ENCODE assay signal across 10 mouse cellular contexts in the genomic region with DNA sequence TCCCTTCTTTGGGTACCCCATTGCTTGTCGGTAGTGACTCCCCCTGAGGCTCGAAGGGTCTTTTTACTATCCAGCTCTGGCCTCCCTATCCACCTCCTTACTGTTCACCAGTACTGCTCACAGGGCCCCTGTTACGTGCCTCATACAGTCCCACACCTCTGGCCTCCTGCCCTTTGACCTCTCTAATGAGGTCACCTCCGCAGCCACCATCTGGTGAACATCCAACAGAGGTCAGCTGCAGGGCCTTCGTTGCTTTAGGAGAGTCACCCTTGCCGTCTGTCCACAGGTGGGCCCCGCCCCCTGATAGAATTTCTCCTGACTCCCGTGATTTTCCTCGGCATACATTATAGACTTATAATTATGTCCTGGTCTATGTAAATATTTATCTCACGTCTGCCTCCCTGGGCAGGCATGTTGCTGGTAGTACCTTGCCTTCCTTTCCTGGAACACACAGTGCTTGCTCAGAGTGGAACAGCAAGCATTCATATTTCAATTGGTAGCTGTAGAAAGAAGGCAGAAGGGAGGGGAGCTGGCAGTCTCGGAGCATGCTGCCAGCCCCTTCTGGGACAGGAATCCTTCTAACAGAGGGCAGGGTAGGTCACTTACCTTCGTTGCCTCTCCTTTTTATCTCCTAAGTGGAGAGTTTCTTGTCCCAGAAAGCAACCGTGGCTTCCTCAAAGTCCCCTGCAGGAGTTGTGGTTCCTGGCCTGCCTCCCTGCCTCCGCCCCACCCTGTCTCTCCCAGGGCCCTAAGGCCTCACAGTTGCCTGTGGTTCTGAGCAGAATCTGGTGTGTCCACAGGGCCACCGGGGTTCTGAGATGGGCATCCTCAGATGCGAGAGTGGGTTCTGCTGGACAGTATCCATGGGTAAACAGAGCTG. TPM values are rescaled to one million over a fixed set of nuclear protein-coding genes. Genes with fewer than 3 reads are reported as not detected.
DNase-seq lines count a peak whose midpoint lies in the region; ATAC-seq and TF ChIP-seq lines count a peak whose summit lies in the region.
"Had no signal": no experiment of that assay in that cellular context is flagged by ENCODE, and none has a peak within 500 bp of the region (broad histone marks: within the 10 kb centered on the region; RNA-seq: fewer than 3 reads in every experiment).

No protein-coding gene starts in this region.

- H3K4me3 ChIP-seq in liver, postnatal 0 days (ENCODE audit: low read depth, low read length), result no peak overlapping the region
- H3K4me3 ChIP-seq in liver, embryonic 11.5 days (ENCODE audit: low read depth, low read length), result no peak overlapping the region
- H3K4me3 ChIP-seq in embryonic facial prominence, embryonic 11.5 days (ENCODE audit: low read depth, low read length), result no peak overlapping the region
- no peak overlapping the region for H3K4me3 ChIP-seq in limb, embryonic 15.5 days
- H3K4me3 ChIP-seq in midbrain, postnatal 0 days (ENCODE audit: low read depth, low read length), result no peak overlapping the region
- H3K4me3 ChIP-seq: forebrain, embryonic 13.5 days had no signal

- no peaks in the 10 kb centered on the region for H3K4me1 ChIP-seq in liver, postnatal 0 days (ENCODE audit: insufficient read depth)
- peaks cover 3% of the 10 kb centered on the region; the same call in 1 of the 2 replicates for H3K4me1 ChIP-seq in liver, embryonic 11.5 days (replicated peaks; ENCODE audit: control insufficient read depth, insufficient read depth, low read length)
- no peaks in the 10 kb centered on the region for H3K4me1 ChIP-seq in embryonic facial prominence, embryonic 11.5 days (ENCODE audit: control insufficient read depth, insufficient read depth, low read length)
- H3K4me1 ChIP-seq in limb, embryonic 15.5 days, result peaks cover 23% of the 10 kb centered on the region
- peaks cover 7% of the 10 kb centered on the region for H3K4me1 ChIP-seq in midbrain, postnatal 0 days (ENCODE audit: insufficient read depth, low read length)

- no peak for TF ChIP-seq EP300 in liver, postnatal 0 days (IDR thresholded peaks at IDR 0.05; ENCODE audit: low read depth)

- no peaks in the 10 kb centered on the region for H3K9me3 ChIP-seq in liver, postnatal 0 days (ENCODE audit: low read length)
- H3K9me3 ChIP-seq in liver, embryonic 11.5 days (ENCODE audit: control insufficient read depth, low read length), result no peaks in the 10 kb centered on the region
- no peaks in the 10 kb centered on the region for H3K9me3 ChIP-seq in embryonic facial prominence, embryonic 11.5 days (replicated peaks; ENCODE audit: control insufficient read depth, low read length)
- no peaks in the 10 kb centered on the region for H3K9me3 ChIP-seq in limb, embryonic 15.5 days
- no peaks in the 10 kb centered on the region for H3K9me3 ChIP-seq in midbrain, postnatal 0 days (ENCODE audit: low read length)
- H3K9me3 ChIP-seq: forebrain, embryonic 13.5 days; G1E had no signal

- DNase-seq in liver, postnatal 0 days, result peak; percentile 44
- DNase-seq in liver, embryonic 11.5 days (ENCODE audit: low spot score), result no peak
- no peak for DNase-seq in embryonic facial prominence, embryonic 11.5 days (ENCODE audit: low spot score)
- DNase-seq in yolk sac, embryonic 10.5 days (ENCODE audit: low spot score), result peak; percentile 79
- DNase-seq in midbrain, postnatal 0 days (ENCODE audit: low spot score), result no peak
- DNase-seq: cerebellum, postnatal 36 days had no signal

- no peak overlapping the region for H3K4me2 ChIP-seq in liver, postnatal 0 days (ENCODE audit: low read depth, low read length)
- no peak overlapping the region for H3K4me2 ChIP-seq in liver, embryonic 11.5 days
- H3K4me2 ChIP-seq in embryonic facial prominence, embryonic 11.5 days (ENCODE audit: low read depth, low read length), result no peak overlapping the region
- no peak overlapping the region for H3K4me2 ChIP-seq in limb, embryonic 15.5 days
- no peak overlapping the region for H3K4me2 ChIP-seq in midbrain, postnatal 0 days (ENCODE audit: low read depth, low read length, poor library complexity, severe bottlenecking)
- H3K4me2 ChIP-seq: forebrain, embryonic 13.5 days had no signal

- TF ChIP-seq CTCF in liver, postnatal 0 days (IDR thresholded peaks at IDR 0.05; ENCODE audit: low read depth), result no peak
- TF ChIP-seq CTCF in midbrain, postnatal 0 days (IDR thresholded peaks at IDR 0.05), result no peak

- H3K36me3 ChIP-seq in liver, postnatal 0 days (replicated peaks; ENCODE audit: insufficient read depth, low read length), result no peaks in the 10 kb centered on the region
- no peaks in the 10 kb centered on the region for H3K36me3 ChIP-seq in liver, embryonic 11.5 days (ENCODE audit: control insufficient read depth, insufficient read depth, low read length)
- H3K36me3 ChIP-seq in embryonic facial prominence, embryonic 11.5 days (replicated peaks; ENCODE audit: control insufficient read depth, insufficient read depth, low read depth, low read length), result no peaks in the 10 kb centered on the region
- H3K36me3 ChIP-seq in limb, embryonic 15.5 days, result no peaks in the 10 kb centered on the region
- no peaks in the 10 kb centered on the region for H3K36me3 ChIP-seq in midbrain, postnatal 0 days (ENCODE audit: insufficient read depth, low read length)
- H3K36me3 ChIP-seq: G1E had no signal

- peak; percentile 88 for ATAC-seq in liver, postnatal 0 days
- no peak for ATAC-seq in liver, embryonic 11.5 days (replicated peaks; ENCODE audit: low FRiP score)
- ATAC-seq in embryonic facial prominence, embryonic 11.5 days (replicated peaks; ENCODE audit: insufficient number of reproducible peaks, low FRiP score, low TSS enrichment, low read depth), result no peak
- ATAC-seq in limb, embryonic 15.5 days (ENCODE audit: insufficient number of reproducible peaks, low FRiP score, low TSS enrichment, low read depth), result no peak
- no peak for ATAC-seq in activated CD4-positive, CD25-positive, alpha-beta regulatory T cell, adult 4 months
- ATAC-seq in midbrain, postnatal 0 days (ENCODE audit: low FRiP score), result no peak
- ATAC-seq: forebrain, embryonic 13.5 days had no signal

- H3K27me3 ChIP-seq in liver, postnatal 0 days (ENCODE audit: insufficient read depth, low read length), result peaks cover 42% of the 10 kb centered on the region
- no peaks in the 10 kb centered on the region; the same call in none of the 2 replicates for H3K27me3 ChIP-seq in liver, embryonic 11.5 days (replicated peaks; ENCODE audit: control insufficient read depth, insufficient read depth, low read length)
- 0 out of 2 replicates have a peak, but pooled peaks cover 2% of the 10 kb centered on the region for H3K27me3 ChIP-seq in embryonic facial prominence, embryonic 11.5 days (ENCODE audit: control insufficient read depth, insufficient read depth, low read length)
- no peaks in the 10 kb centered on the region for H3K27me3 ChIP-seq in limb, embryonic 15.5 days
- H3K27me3 ChIP-seq in midbrain, postnatal 0 days (ENCODE audit: insufficient read depth, low read length), result no peaks in the 10 kb centered on the region

- H3K9ac ChIP-seq in liver, postnatal 0 days (replicated peaks), result no peak overlapping the region
- no peak overlapping the region for H3K9ac ChIP-seq in liver, embryonic 11.5 days (ENCODE audit: low read depth, low read length)
- H3K9ac ChIP-seq in embryonic facial prominence, embryonic 11.5 days (replicated peaks; ENCODE audit: low read length), result 0 out of 2 replicates have a peak overlapping the region, but pooled peaks have one; percentile 13
- H3K9ac ChIP-seq in limb, embryonic 15.5 days, result no peak overlapping the region
- H3K9ac ChIP-seq in midbrain, postnatal 0 days (replicated peaks; ENCODE audit: low read length, poor library complexity, severe bottlenecking), result no peak overlapping the region
- H3K9ac ChIP-seq: forebrain, embryonic 13.5 days had no signal

- WGBS in liver, postnatal 0 days (ENCODE audit: insufficient replicate concordance), result 56% methylated on average over 16 of the region's 16 CpGs
- WGBS in liver, embryonic 11.5 days, result 53% methylated on average over 16 of the region's 16 CpGs
- 29% methylated on average over 16 of the region's 16 CpGs for WGBS in embryonic facial prominence, embryonic 11.5 days
- 30% methylated on average over 16 of the region's 16 CpGs for WGBS in limb, embryonic 15.5 days
- 70% methylated on average over 16 of the region's 16 CpGs for WGBS in midbrain, postnatal 0 days

- no peak overlapping the region for H3K27ac ChIP-seq in liver, postnatal 0 days (ENCODE audit: low read depth)
- no peak overlapping the region for H3K27ac ChIP-seq in liver, embryonic 11.5 days (ENCODE audit: low read depth, low read length)
- H3K27ac ChIP-seq in embryonic facial prominence, embryonic 11.5 days (replicated peaks; ENCODE audit: low read depth, low read length), result no peak overlapping the region
- H3K27ac ChIP-seq in limb, embryonic 15.5 days, result peak overlapping the region; percentile 67
- no peak overlapping the region for H3K27ac ChIP-seq in midbrain, postnatal 0 days (ENCODE audit: low read depth, low read length)
- H3K27ac ChIP-seq: forebrain, embryonic 13.5 days had no signal

RNA-seq across cellular contexts. Expression of gene Gramd2, which starts 14.9 kb away (rescaled TPM):
- polyA plus RNA-seq in liver, postnatal 0 days (2015; fragmentation: Nextera tagmentation; extraction: Ambion mirVana), result 0.21 and 0.22 TPM in 2 replicates
- 0.16 and 0.25 TPM in 2 replicates for polyA plus RNA-seq in liver, embryonic 11.5 days (2014; fragmentation: Nextera tagmentation; extraction: Ambion mirVana)
- 0.31 and 1.0 TPM in 2 replicates for polyA plus RNA-seq in embryonic facial prominence, embryonic 11.5 days (2014; fragmentation: Nextera tagmentation; extraction: Ambion mirVana)
- 4.4 and 5.0 TPM in 2 replicates for polyA plus RNA-seq in limb, embryonic 15.5 days (2015; fragmentation: Nextera tagmentation; extraction: Ambion mirVana)
- not detected for polyA plus RNA-seq in activated CD4-positive, CD25-positive, alpha-beta regulatory T cell, adult 4 months (2017; shearing (Covaris generic))
- total RNA-seq in midbrain, postnatal 0 days (2014; rRNA removed), result 8.9 and 12.1 TPM in 2 replicates
- polyA plus RNA-seq in midbrain, postnatal 0 days (2015; fragmentation: Nextera tagmentation; extraction: Ambion mirVana), result 4.4 and 5.2 TPM in 2 replicates
- total RNA-seq: G1E had no signal
- polyA plus RNA-seq: G1E had no signal

RNA-seq across cellular contexts. Expression of gene Pkm, which starts 38.6 kb away (rescaled TPM):
- polyA plus RNA-seq in liver, postnatal 0 days (2015; fragmentation: Nextera tagmentation; extraction: Ambion mirVana), result 108 and 117 TPM in 2 replicates
- polyA plus RNA-seq in liver, embryonic 11.5 days (2014; fragmentation: Nextera tagmentation; extraction: Ambion mirVana), result 1,209 and 1,320 TPM in 2 replicates
- 1,805 and 1,941 TPM in 2 replicates for polyA plus RNA-seq in embryonic facial prominence, embryonic 11.5 days (2014; fragmentation: Nextera tagmentation; extraction: Ambion mirVana)
- polyA plus RNA-seq in limb, embryonic 15.5 days (2015; fragmentation: Nextera tagmentation; extraction: Ambion mirVana), result 1,195 and 1,260 TPM in 2 replicates
- polyA plus RNA-seq in activated CD4-positive, CD25-positive, alpha-beta regulatory T cell, adult 4 months (2017; shearing (Covaris generic)), result 100 to 1,000 TPM; 694 to 839 TPM
- 722 and 739 TPM in 2 replicates for total RNA-seq in midbrain, postnatal 0 days (2014; rRNA removed)
- polyA plus RNA-seq in midbrain, postnatal 0 days (2015; fragmentation: Nextera tagmentation; extraction: Ambion mirVana), result 780 and 851 TPM in 2 replicates

RNA-seq across cellular contexts. Expression of gene Senp8, which starts 55.7 kb away (rescaled TPM):
- polyA plus RNA-seq in liver, postnatal 0 days (2015; fragmentation: Nextera tagmentation; extraction: Ambion mirVana), result 1.6 and 2.1 TPM in 2 replicates
- 9.8 and 10.9 TPM in 2 replicates for polyA plus RNA-seq in liver, embryonic 11.5 days (2014; fragmentation: Nextera tagmentation; extraction: Ambion mirVana)
- polyA plus RNA-seq in embryonic facial prominence, embryonic 11.5 days (2014; fragmentation: Nextera tagmentation; extraction: Ambion mirVana), result 18.8 and 22.1 TPM in 2 replicates
- 9.2 and 9.9 TPM in 2 replicates for polyA plus RNA-seq in limb, embryonic 15.5 days (2015; fragmentation: Nextera tagmentation; extraction: Ambion mirVana)
- polyA plus RNA-seq in activated CD4-positive, CD25-positive, alpha-beta regulatory T cell, adult 4 months (2017; shearing (Covaris generic)), result 1 to 10 TPM; 5.0 to 5.4 TPM
- 5.2 and 5.4 TPM in 2 replicates for total RNA-seq in midbrain, postnatal 0 days (2014; rRNA removed)
- 5.1 and 5.2 TPM in 2 replicates for polyA plus RNA-seq in midbrain, postnatal 0 days (2015; fragmentation: Nextera tagmentation; extraction: Ambion mirVana)

RNA-seq across cellular contexts. Expression of gene Myo9a, which starts 55.9 kb away (rescaled TPM):
- polyA plus RNA-seq in liver, postnatal 0 days (2015; fragmentation: Nextera tagmentation; extraction: Ambion mirVana), result 2.7 and 2.9 TPM in 2 replicates
- 7.0 and 8.1 TPM in 2 replicates for polyA plus RNA-seq in liver, embryonic 11.5 days (2014; fragmentation: Nextera tagmentation; extraction: Ambion mirVana)
- polyA plus RNA-seq in embryonic facial prominence, embryonic 11.5 days (2014; fragmentation: Nextera tagmentation; extraction: Ambion mirVana), result 13.3 and 15.7 TPM in 2 replicates
- 12.8 and 15.9 TPM in 2 replicates for polyA plus RNA-seq in limb, embryonic 15.5 days (2015; fragmentation: Nextera tagmentation; extraction: Ambion mirVana)
- 10 to 100 TPM; 31.8 to 42.8 TPM for polyA plus RNA-seq in activated CD4-positive, CD25-positive, alpha-beta regulatory T cell, adult 4 months (2017; shearing (Covaris generic))
- total RNA-seq in midbrain, postnatal 0 days (2014; rRNA removed), result 38.3 and 68.5 TPM in 2 replicates
- 13.6 and 16.5 TPM in 2 replicates for polyA plus RNA-seq in midbrain, postnatal 0 days (2015; fragmentation: Nextera tagmentation; extraction: Ambion mirVana)

Comparison
In these comparisons a context has a peak if more than half of its experiments do, and no peak if none do; other contexts are left out.
1. DNase-seq: peak in liver, postnatal 0 days (single experiment) and yolk sac, embryonic 10.5 days (single experiment); none in liver, embryonic 11.5 days (single experiment), embryonic facial prominence, embryonic 11.5 days (single experiment) and midbrain, postnatal 0 days (single experiment).